Mouse (Mus musculus) neural tube, embryonic 14.5 days (tissue): ENCODE measurements around the gene Cntnap1. TPM values are rescaled to one million over a fixed set of nuclear protein-coding genes. Genes with fewer than 3 reads are reported as not detected.
A peak's percentile ranks its signal among the peaks of the same experiment; 100 is the strongest.
"Not testable (repeated sequence)": the region's sequence is repeated elsewhere in the genome, so short reads cannot be mapped to it uniquely, and the experiment has no call there.

Experiments used
- ATAC-seq: fragments of 200-750 bp; cut with Nextera tagmentation; 2 replicates; pipeline ENCODE4 v1.8.0; 2017; ENCODE audit warnings: low read depth, mild to moderate bottlenecking, moderate TSS enrichment, moderate library complexity
- H3K27ac ChIP-seq: fragments of 300-500 bp; sonication (generic); 2 replicates; pipeline ENCODE4 v1.5.1; 2014; ENCODE audit warnings: low read depth, mild to moderate bottlenecking, control low read depth, low read length, moderate library complexity, mixed read lengths
- H3K27me3 ChIP-seq: fragments of 300-500 bp; sonication (generic); 2 replicates; pipeline ENCODE4 v1.6.1; 2014; ENCODE audit warnings: low read length; ENCODE audit not compliant: control insufficient read depth, insufficient read depth
- H3K36me3 ChIP-seq: fragments of 300-500 bp; sonication (generic); 2 replicates; pipeline ENCODE4 v1.6.1; 2014; ENCODE audit warnings: low read length, mixed read lengths; ENCODE audit not compliant: control insufficient read depth, insufficient read depth
- H3K4me1 ChIP-seq: fragments of 300-500 bp; sonication (generic); 2 replicates; pipeline ENCODE4 v1.6.1; 2014; ENCODE audit warnings: low read length; ENCODE audit not compliant: control insufficient read depth, insufficient read depth
- H3K4me2 ChIP-seq: fragments of 300-500 bp; sonication (generic); 2 replicates; pipeline ENCODE4 v1.6.1; 2014; ENCODE audit warnings: mild to moderate bottlenecking, low read depth, low read length, control low read depth
- H3K4me3 ChIP-seq: fragments of 300-500 bp; sonication (generic); 2 replicates; pipeline ENCODE4 v1.5.1; 2014; ENCODE audit warnings: low read depth, low read length, control low read depth, mixed read lengths
- H3K9ac ChIP-seq: fragments of 300-500 bp; sonication (generic); replicated peaks from 2 replicates; pipeline ENCODE4 v1.6.1; 2014; ENCODE audit warnings: low read depth, mild to moderate bottlenecking, control low read depth, low read length, mixed read lengths
- H3K9me3 ChIP-seq: fragments of 300-500 bp; sonication (generic); 2 replicates; pipeline ENCODE4 v1.6.1; 2016; ENCODE audit warnings: low read length; ENCODE audit not compliant: control insufficient read depth
- WGBS: fragments of 180-500 bp; shearing (Covaris S2); extraction: QIAGEN DNeasy Blood & Tissue Kit; methylation state at CpG from one replicate; pipeline ENCODE4 v1.1.7; 2014; 5-methylcytosine and 5-hydroxymethylcytosine counted together
- polyA plus RNA-seq: library from polyadenylated mRNA; unstranded; fragments of >200 nt; fragmentation: Nextera tagmentation; extraction: Ambion mirVana; gene quantifications from 2 replicates; pipeline ENCODE4 v1.2.1, GENCODE M21; 2014

Cntnap1 gene
- polyA plus RNA-seq, 1 experiment from 2014 or later, result 8.3 TPM

- H3K4me1 ChIP-seq, result 0 out of 2 replicates have a peak, but pooled peaks cover 12% of the 10 kb centered on the region
- ATAC-seq, result peak; percentile 91
- peak within 1 kb of the TSS; percentile 79 for H3K27ac ChIP-seq
- H3K4me2 ChIP-seq, result peak within 1 kb of the TSS; percentile 48
- H3K9ac ChIP-seq, result peak within 1 kb of the TSS; percentile 57
- H3K4me3 ChIP-seq, result peak within 1 kb of the TSS; percentile 31
- no peaks in the 10 kb centered on the region for H3K36me3 ChIP-seq
- 2% methylated on average over 36 of the region's 36 CpGs for WGBS
- H3K9me3 ChIP-seq, result no peaks in the 10 kb centered on the region
- H3K27me3 ChIP-seq, result no peaks in the 10 kb centered on the region
Observed at GRCm38 (mm10) chr11:101155728-101156371, 14.5 kb upstream of the Cntnap1 start, which contains the start of gene Tubg2. TSS of gene Tubg2 (plus strand) at chr11:101155907.

GRCm38 (mm10) chr11:101160151-101160550, 10.2 kb upstream of the Cntnap1 start:
- peaks cover 18% of the 10 kb centered on the region for H3K27me3 ChIP-seq
- H3K9me3 ChIP-seq, H3K4me3 ChIP-seq, H3K4me2 ChIP-seq, H3K27ac ChIP-seq, H3K9ac ChIP-seq, H3K36me3 ChIP-seq, ATAC-seq: not testable (repeated sequence)
- WGBS, result 68% methylated on average over 7 of the region's 10 CpGs
- peaks cover 16% of the 10 kb centered on the region; the same call in 1 of the 2 replicates for H3K4me1 ChIP-seq

- ATAC-seq, H3K9me3 ChIP-seq, H3K4me3 ChIP-seq, H3K4me2 ChIP-seq, H3K36me3 ChIP-seq, H3K4me1 ChIP-seq, H3K27ac ChIP-seq, H3K9ac ChIP-seq: not testable (repeated sequence)
- H3K27me3 ChIP-seq, result peaks cover 27% of the 10 kb centered on the region
- WGBS, result 84% methylated on average over 6 of the region's 8 CpGs
Observed at GRCm38 (mm10) chr11:101160981-101161505, 9.3 kb upstream of the Cntnap1 start.

GRCm38 (mm10) chr11:101161551-101161950, 8.8 kb upstream of the Cntnap1 start:
- no peak for ATAC-seq
- WGBS, result 89% methylated on average over 15 of the region's 15 CpGs
- H3K27me3 ChIP-seq, result peaks cover 32% of the 10 kb centered on the region

GRCm38 (mm10) chr11:101162301-101162700, 8.0 kb upstream of the Cntnap1 start:
- ATAC-seq, result no peak
- Histone ChIP-seq H3K36me3 (peaks cover 12% of the 10 kb centered on the region), H3K4me3 (no peak overlapping the region), H3K4me2 (no peak overlapping the region), H3K27me3 (peaks cover 38% of the 10 kb centered on the region), H3K9me3 (no peaks in the 10 kb centered on the region), H3K27ac (no peak overlapping the region), H3K4me1 (peaks cover 5% of the 10 kb centered on the region; the same call in 1 of the 2 replicates), H3K9ac (no peak overlapping the region)
- 38% methylated on average over 5 of the region's 5 CpGs for WGBS

More at GRCm38 (mm10) chr11:101161551-101161950, 8.8 kb upstream of the Cntnap1 start:
- H3K36me3 ChIP-seq, result peaks cover 9% of the 10 kb centered on the region; the same call in 1 of the 2 replicates
- no peaks in the 10 kb centered on the region for H3K9me3 ChIP-seq
- peaks cover 5% of the 10 kb centered on the region; the same call in 1 of the 2 replicates for H3K4me1 ChIP-seq
- no peak overlapping the region for H3K4me3 ChIP-seq
- H3K4me2 ChIP-seq, result no peak overlapping the region
- H3K27ac ChIP-seq, result no peak overlapping the region
- no peak overlapping the region for H3K9ac ChIP-seq

- Histone ChIP-seq H3K27me3 (peaks cover 43% of the 10 kb centered on the region), H3K4me1 (peaks cover 5% of the 10 kb centered on the region; the same call in 1 of the 2 replicates), H3K36me3 (peaks cover 16% of the 10 kb centered on the region), H3K4me2 (no peak overlapping the region), H3K9me3 (no peaks in the 10 kb centered on the region), H3K4me3 (no peak overlapping the region), H3K27ac (no peak overlapping the region), H3K9ac (no peak overlapping the region)
- ATAC-seq, result no peak
- 40% methylated on average over 5 of the region's 5 CpGs for WGBS
Observed at GRCm38 (mm10) chr11:101162772-101163171, 7.6 kb upstream of the Cntnap1 start.

GRCm38 (mm10) chr11:101163476-101164350, 6.6 kb upstream of the Cntnap1 start:
- Histone ChIP-seq H3K4me3 (peak overlapping the region; percentile 20), H3K9ac (peak overlapping the region; percentile 7; the same call in 1 of the 2 replicates), H3K4me2 (peak overlapping the region; percentile 23; the same call in 1 of the 2 replicates), H3K9me3 (no peaks in the 10 kb centered on the region), H3K27me3 (peaks cover 48% of the 10 kb centered on the region), H3K27ac (no peak overlapping the region), H3K4me1 (peaks cover 6% of the 10 kb centered on the region; the same call in 1 of the 2 replicates), H3K36me3 (peaks cover 17% of the 10 kb centered on the region)
- ATAC-seq, result no peak; the same call in 1 of the 2 replicates
- 13% methylated on average over 44 of the region's 49 CpGs for WGBS

- Histone ChIP-seq H3K9me3 (no peaks in the 10 kb centered on the region), H3K36me3 (peaks cover 17% of the 10 kb centered on the region), H3K4me1 (peaks cover 11% of the 10 kb centered on the region; the same call in 1 of the 2 replicates), H3K4me2 (peak overlapping the region; percentile 23; the same call in 1 of the 2 replicates), H3K27ac (no peak overlapping the region), H3K27me3 (peaks cover 52% of the 10 kb centered on the region), H3K9ac (peak overlapping the region; percentile 7; the same call in 1 of the 2 replicates), H3K4me3 (peak overlapping the region; percentile 20)
- 5% methylated on average over 21 of the region's 21 CpGs for WGBS
- no peak for ATAC-seq
Observed at GRCm38 (mm10) chr11:101164351-101164665, 6.0 kb upstream of the Cntnap1 start.
